Mouse (Mus musculus) left cerebral cortex, postnatal 4 days (tissue): ENCODE measurements around the gene Cers2. TPM values are rescaled to one million over a fixed set of nuclear protein-coding genes. Genes with fewer than 3 reads are reported as not detected.

Experiments
- DNase-seq: peaks from one replicate; pipeline ENCODE4 v3.0.0-alpha.2; 2022
- intact Hi-C: fragments of 180-260 bp; cut with DNase I; formaldehyde crosslinking; loops from one replicate; pipeline ENCODE4 v1.15.1; 2025
- total RNA-seq, 2 experiments: library from RNA; stranded (reverse); gene quantifications; 2 replicates each; pipeline ENCODE4 v1.2.3; 2021

Cers2 gene
- total RNA-seq, 2 experiments from 2014 or later = 53.4 to 54.4 TPM

- intact Hi-C loops = no loop called here
- DNase-seq = no peak
These were observed 28.1 kb upstream of the Cers2 start for GRCm38 (mm10) chr3:95286510-95286909.

DNA sequence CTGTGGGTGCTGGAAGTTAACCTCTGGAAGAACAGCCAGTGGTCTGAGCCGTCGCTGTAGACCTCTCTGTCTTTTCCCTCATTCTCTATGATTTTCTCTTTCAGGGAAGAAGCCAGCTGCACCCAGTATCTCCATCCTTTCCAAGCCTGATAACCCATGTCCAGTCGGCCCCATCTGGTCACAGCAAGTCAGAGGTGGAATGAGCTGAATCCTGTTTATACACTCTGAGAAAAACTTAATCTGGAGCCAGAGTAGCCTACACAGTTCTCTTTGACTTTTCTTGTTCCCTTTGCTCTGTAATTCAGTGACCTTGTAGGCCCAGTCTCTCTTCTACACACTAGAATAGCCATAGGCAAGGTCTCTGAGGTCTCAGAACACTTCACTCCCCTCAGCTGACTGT, 27.1 kb upstream of the Cers2 start:
- DNase-seq = no peak
- intact Hi-C loops = no loop called here

GRCm38 (mm10) chr3:95289419-95289818, 25.2 kb upstream of the Cers2 start:
- intact Hi-C loops = no loop called here
- no peak for DNase-seq

DNA sequence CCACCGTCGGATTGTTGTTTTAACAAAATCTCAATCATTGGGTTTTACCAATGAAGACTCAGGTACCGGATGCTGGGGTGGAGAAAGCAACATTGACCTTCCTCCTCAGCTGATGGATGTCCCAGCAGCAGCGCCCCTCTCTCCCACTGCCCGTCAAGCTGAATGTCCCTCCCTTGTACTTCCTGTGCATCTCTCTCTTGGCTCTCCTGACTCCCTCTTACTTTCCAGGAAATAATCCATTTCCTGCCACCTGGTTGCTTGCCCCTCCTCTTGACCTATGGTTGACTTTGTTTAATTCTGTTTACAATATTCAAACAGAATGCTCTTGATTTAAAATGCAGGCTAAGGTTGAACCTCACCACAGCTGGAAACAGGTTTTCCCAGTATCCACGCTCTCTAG, 24.4 kb upstream of the Cers2 start:
- intact Hi-C loops = no loop called here
- DNase-seq = no peak

- DNase-seq = no peak
- intact Hi-C loops = no loop called here
These were observed 23.6 kb upstream of the Cers2 start for GRCm38 (mm10) chr3:95291041-95291440.

DNA sequence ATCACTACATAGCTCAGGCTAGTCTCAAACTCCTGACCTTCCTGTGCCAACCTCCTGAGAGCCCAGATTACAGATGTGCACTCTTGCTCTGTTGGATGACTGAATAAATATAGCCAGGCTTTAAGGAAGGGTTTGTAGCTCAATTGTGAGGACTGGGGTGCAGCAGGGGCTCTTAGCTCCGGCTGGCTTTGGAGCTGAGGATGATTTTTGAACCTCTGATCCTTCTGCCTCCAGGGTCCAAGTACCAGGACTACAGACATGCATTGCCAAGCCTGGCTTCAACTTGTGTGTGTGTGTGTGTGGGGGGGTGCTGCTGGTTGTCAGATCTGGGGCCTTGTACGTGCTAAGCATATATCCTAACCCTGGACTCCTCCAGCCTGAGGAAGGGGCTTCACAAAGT, 21.7 kb upstream of the Cers2 start:
- intact Hi-C loops = no loop called here
- no peak for DNase-seq

DNA sequence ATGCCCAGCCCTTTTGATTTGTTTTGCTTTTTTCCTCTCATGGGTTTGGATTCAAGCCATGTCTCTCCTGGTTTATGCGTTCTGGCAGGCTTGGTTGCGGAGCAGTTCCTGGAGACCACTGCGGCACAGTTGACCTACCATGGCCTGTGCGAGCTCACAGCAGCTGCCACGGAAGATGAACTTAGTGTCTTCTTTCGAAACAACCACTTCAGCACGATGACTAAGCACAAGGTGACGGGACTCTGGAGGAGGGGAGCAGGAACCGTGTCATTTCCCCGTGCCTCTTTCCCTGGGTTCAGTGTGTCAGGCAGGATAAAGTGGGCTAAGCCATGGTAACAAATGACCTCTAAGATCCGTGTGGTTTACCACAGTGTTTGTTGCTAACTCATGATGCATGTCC, 21.1 kb upstream of the Cers2 start:
- no peak for DNase-seq
- intact Hi-C loops = no loop called here

DNA sequence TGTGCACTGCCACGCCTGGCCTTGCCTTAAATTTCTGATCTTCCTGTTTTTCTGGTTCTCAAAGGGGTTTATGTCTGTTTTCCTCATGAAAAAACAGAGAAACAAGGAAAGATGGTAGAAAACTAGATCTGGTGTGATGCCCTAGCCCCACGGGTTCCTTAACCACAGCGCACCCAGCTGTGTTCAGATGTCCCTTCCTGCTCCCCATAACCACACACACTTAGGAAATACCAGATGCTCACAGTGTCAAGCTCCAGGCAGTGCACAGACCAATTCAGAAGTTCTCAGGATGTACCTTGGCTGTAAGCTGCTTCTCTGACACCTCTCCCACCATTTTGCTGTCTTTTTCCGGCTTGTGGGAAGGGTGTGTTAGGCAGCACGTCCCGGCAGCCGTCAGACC, 20.3 kb upstream of the Cers2 start:
- intact Hi-C loops = no loop called here
- no peak for DNase-seq

DNA sequence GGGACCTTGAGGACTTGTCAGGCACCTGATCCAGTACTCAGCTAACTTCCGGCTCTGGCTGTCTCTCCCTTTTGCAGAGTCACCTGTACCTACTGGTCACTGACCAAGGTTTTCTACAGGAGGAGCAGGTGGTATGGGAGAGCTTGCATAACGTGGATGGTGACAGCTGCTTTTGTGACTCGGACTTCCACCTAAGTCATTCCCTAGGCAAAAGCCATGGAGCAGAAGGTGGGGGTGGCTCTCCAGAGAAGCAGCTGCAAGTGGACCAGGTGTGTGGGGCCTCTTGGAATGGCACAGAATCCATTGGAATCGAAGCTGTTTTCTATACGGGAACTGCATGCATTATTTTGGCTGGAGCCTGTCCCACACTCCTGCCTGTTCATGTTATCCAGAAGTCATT, 19.9 kb upstream of the Cers2 start:
- no peak for DNase-seq
- intact Hi-C loops = no loop called here

- intact Hi-C loops = no loop called here
These were observed 19.1 kb upstream of the Cers2 start for GRCm38 (mm10) chr3:95295321-95296102.

GRCm38 (mm10) chr3:95296103-95296469, 18.5 kb upstream of the Cers2 start:
- intact Hi-C loops = no loop called here
- DNase-seq = no peak

More at GRCm38 (mm10) chr3:95295321-95296102, 19.1 kb upstream of the Cers2 start:
- DNase-seq = no peak

DNA sequence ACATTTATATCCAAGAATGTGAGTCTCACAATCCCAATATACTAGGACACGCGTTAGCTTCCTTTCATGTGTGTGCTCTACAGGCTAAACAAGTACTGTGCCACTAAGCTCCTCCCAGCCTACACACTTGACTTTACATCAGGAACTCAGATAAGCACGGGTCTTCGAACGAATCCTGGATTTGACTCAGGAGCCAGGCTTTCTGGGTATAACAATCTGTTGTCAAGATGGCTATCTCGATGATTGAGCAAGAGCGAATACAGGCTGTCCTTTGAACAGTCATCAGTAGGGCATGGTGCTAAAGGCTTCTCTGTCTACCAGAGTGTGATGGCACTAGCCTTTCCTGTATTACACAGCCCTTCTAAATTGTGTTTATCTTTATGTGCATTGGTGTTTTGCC, 16.6 kb upstream of the Cers2 start:
- intact Hi-C loops = no loop called here
- DNase-seq = no peak

GRCm38 (mm10) chr3:95301204-95301796, 13.3 kb upstream of the Cers2 start:
- DNase-seq = no peak
- intact Hi-C loops = no loop called here

- no peak for DNase-seq
- intact Hi-C loops = no loop called here
These were observed 8.3 kb upstream of the Cers2 start for GRCm38 (mm10) chr3:95306244-95306643.

GRCm38 (mm10) chr3:95307100-95307499, 7.5 kb upstream of the Cers2 start, which contains the start of gene Anxa9:
Gene Anxa9, minus strand, starts transcription at chr3:95307176.
- intact Hi-C loops = no loop called here
- DNase-seq = no peak

DNA sequence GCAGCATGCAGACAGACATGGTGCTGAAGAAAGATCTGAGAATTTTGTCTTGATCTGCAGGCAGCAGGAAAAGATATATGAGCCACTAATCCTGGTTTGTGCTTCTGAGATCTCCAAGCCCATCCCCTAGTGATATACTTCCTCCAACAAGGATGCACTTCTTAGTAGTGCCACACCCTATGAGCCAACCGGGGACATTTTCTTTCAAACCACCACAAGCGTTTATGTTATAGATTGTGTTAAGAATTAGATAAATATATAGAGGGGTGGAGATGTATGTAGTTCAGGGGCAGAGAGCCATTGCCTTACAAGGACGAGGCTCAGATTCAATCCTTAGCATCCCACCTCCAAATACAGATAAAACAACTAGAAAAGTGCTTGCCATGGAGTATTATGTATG, 4.1 kb upstream of the Cers2 start:
- intact Hi-C loops = no loop called here
- no peak for DNase-seq

- intact Hi-C loops = no loop called here
- peak; percentile 58 for DNase-seq
These were observed 3.4 kb upstream of the Cers2 start for GRCm38 (mm10) chr3:95310968-95311882.

- no peak for DNase-seq
- intact Hi-C loops = no loop called here
These were observed 2.0 kb upstream of the Cers2 start for GRCm38 (mm10) chr3:95312623-95313022.

GRCm38 (mm10) chr3:95313476-95313875, 1.1 kb upstream of the Cers2 start:
- intact Hi-C loops = no loop called here
- no peak for DNase-seq

GRCm38 (mm10) chr3:95314075-95314474, 516 bp upstream of the Cers2 start:
- intact Hi-C loops = no loop called here
- DNase-seq = no peak

DNA sequence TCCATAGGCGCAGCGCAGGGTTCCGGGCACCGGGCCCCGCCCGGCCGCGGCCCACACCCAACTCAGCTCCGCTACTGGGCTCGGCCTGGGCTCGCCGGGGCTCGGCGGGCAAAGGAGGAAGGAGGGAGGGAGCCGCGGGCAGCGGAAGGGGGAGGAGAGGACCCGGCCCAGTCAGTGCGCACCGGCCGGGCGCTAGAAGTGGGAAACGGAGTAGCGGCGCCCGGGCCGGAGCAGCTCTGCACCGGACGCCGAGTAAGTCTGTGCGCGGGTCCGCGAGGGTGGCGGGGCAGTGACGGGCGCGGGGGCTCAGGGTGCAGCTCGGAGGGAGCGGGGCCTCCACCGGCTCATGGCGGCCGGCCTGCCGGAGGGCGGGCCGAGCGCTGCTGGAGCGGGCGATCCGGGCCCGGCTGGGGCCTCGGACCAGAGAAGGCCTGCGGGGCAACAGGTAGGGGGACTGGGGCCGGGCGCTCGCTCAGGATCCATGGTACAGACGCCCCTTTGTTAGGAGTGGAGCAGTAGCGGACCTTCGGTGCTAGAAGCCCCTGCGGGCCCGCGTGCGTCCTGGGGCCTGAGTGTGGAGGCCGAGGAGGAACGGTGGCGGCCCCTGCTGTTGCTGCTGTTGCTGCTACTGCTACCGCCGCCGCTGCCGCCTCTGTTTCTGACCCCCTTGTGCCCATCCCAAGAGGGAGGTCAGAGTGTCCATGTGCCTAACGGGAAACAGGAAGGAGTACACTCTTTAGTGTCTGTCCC, 678 bp downstream of the Cers2 start:
- intact Hi-C loops = no loop called here

More for the DNA sequence above, 678 bp downstream of the Cers2 start:
- peak; percentile 87 for DNase-seq
